Mouse (Mus musculus): ENCODE measurements around the gene Dcaf7. TPM values are rescaled to one million over a fixed set of nuclear protein-coding genes. Genes with fewer than 3 reads are reported as not detected.
A peak's percentile ranks its signal among the peaks of the same experiment; 100 is the strongest.

The Dcaf7 gene
- polyA plus RNA-seq, 1 experiment from 2014 or later: 152 TPM

- H3K4me3 ChIP-seq (ENCODE audit: low read length): no peak overlapping the region
- no peaks in the 10 kb centered on the region for H3K27me3 ChIP-seq (replicated peaks; ENCODE audit: control insufficient read depth, insufficient read depth, low read length)
- no peak overlapping the region for H3K4me2 ChIP-seq (ENCODE audit: low read length)
- 6% methylated on average over 4 of the region's 4 CpGs for WGBS
- H3K27ac ChIP-seq (ENCODE audit: low read depth, low read length): no peak overlapping the region
- H3K9me3 ChIP-seq (ENCODE audit: control insufficient read depth, low read length): no peaks in the 10 kb centered on the region
- no peaks in the 10 kb centered on the region for H3K4me1 ChIP-seq (ENCODE audit: control insufficient read depth, insufficient read depth, low read depth, low read length)
- no peak for ATAC-seq
- H3K9ac ChIP-seq (ENCODE audit: low read depth, low read length): no peak overlapping the region
- H3K36me3 ChIP-seq (ENCODE audit: control insufficient read depth, insufficient read depth, low read length): 0 out of 2 replicates have a peak, but pooled peaks cover 2% of the 10 kb centered on the region
Measured at GRCm38 (mm10) chr11:106076321-106076720, 39.6 kb downstream of the Dcaf7 start.

GRCm38 (mm10) chr11:106083708-106084701 lies 47.3 kb downstream of the Dcaf7 start, which contains the start of gene Map3k3:
Gene Map3k3, plus strand, starts transcription at chr11:106084613.
- WGBS: under 1% methylated on average over 69 of the region's 69 CpGs
- Histone ChIP-seq H3K4me2 (ENCODE audit: low read length) (peak within 1 kb of the TSS; percentile 85), H3K9ac (ENCODE audit: low read depth, low read length) (peak within 1 kb of the TSS; percentile 94), H3K36me3 (ENCODE audit: control insufficient read depth, insufficient read depth, low read length) (no peaks in the 10 kb centered on the region), H3K4me3 (ENCODE audit: low read length) (peak within 1 kb of the TSS; percentile 99), H3K27me3 (replicated peaks; ENCODE audit: control insufficient read depth, insufficient read depth, low read length) (no peaks in the 10 kb centered on the region), H3K9me3 (ENCODE audit: control insufficient read depth, low read length) (no peaks in the 10 kb centered on the region), H3K4me1 (ENCODE audit: control insufficient read depth, insufficient read depth, low read depth, low read length) (peaks cover 10% of the 10 kb centered on the region), H3K27ac (ENCODE audit: low read depth, low read length) (peak within 1 kb of the TSS; percentile 97)
- peak; percentile 99 for ATAC-seq

GRCm38 (mm10) chr11:106084911-106085561 lies 48.4 kb downstream of the Dcaf7 start:
- Histone ChIP-seq H3K4me1 (ENCODE audit: control insufficient read depth, insufficient read depth, low read depth, low read length) (peaks cover 10% of the 10 kb centered on the region), H3K27me3 (replicated peaks; ENCODE audit: control insufficient read depth, insufficient read depth, low read length) (no peaks in the 10 kb centered on the region), H3K4me3 (ENCODE audit: low read length) (peak overlapping the region; percentile 99), H3K9ac (ENCODE audit: low read depth, low read length) (peak overlapping the region; percentile 94), H3K27ac (ENCODE audit: low read depth, low read length) (peak overlapping the region; percentile 97), H3K36me3 (ENCODE audit: control insufficient read depth, insufficient read depth, low read length) (no peaks in the 10 kb centered on the region), H3K9me3 (ENCODE audit: control insufficient read depth, low read length) (no peaks in the 10 kb centered on the region), H3K4me2 (ENCODE audit: low read length) (peak overlapping the region; percentile 68)
- ATAC-seq: peak; percentile 28
- WGBS: under 1% methylated on average over 48 of the region's 61 CpGs

GRCm38 (mm10) chr11:106098223-106098622 lies 61.6 kb downstream of the Dcaf7 start:
- H3K36me3 ChIP-seq (ENCODE audit: control insufficient read depth, insufficient read depth, low read length): no peaks in the 10 kb centered on the region; the same call in 1 of the 2 replicates
- H3K27me3 ChIP-seq (replicated peaks; ENCODE audit: control insufficient read depth, insufficient read depth, low read length): no peaks in the 10 kb centered on the region
- no peak overlapping the region for H3K9ac ChIP-seq (ENCODE audit: low read depth, low read length)
- H3K4me1 ChIP-seq (ENCODE audit: control insufficient read depth, insufficient read depth, low read depth, low read length): no peaks in the 10 kb centered on the region
- ATAC-seq: no peak
- H3K4me3 ChIP-seq (ENCODE audit: low read length): no peak overlapping the region
- no peak overlapping the region for H3K27ac ChIP-seq (ENCODE audit: low read depth, low read length)
- WGBS: 86% methylated on average over 1 of the region's 1 CpGs
- H3K9me3 ChIP-seq (ENCODE audit: control insufficient read depth, low read length): no peaks in the 10 kb centered on the region
- H3K4me2 ChIP-seq (ENCODE audit: low read length): no peak overlapping the region

- H3K4me1 ChIP-seq (ENCODE audit: control insufficient read depth, insufficient read depth, low read depth, low read length): no peaks in the 10 kb centered on the region
- no peak for ATAC-seq
- H3K27ac ChIP-seq (ENCODE audit: low read depth, low read length): no peak overlapping the region
- WGBS: 91% methylated on average over 3 of the region's 3 CpGs
- H3K4me3 ChIP-seq (ENCODE audit: low read length): no peak overlapping the region
- no peaks in the 10 kb centered on the region for H3K27me3 ChIP-seq (replicated peaks; ENCODE audit: control insufficient read depth, insufficient read depth, low read length)
- H3K9me3 ChIP-seq (ENCODE audit: control insufficient read depth, low read length): no peaks in the 10 kb centered on the region
- H3K36me3 ChIP-seq (ENCODE audit: control insufficient read depth, insufficient read depth, low read length): no peaks in the 10 kb centered on the region; the same call in 1 of the 2 replicates
- no peak overlapping the region for H3K9ac ChIP-seq (ENCODE audit: low read depth, low read length)
- H3K4me2 ChIP-seq (ENCODE audit: low read length): no peak overlapping the region
Measured at GRCm38 (mm10) chr11:106102866-106103265, 66.2 kb downstream of the Dcaf7 start.

- Histone ChIP-seq H3K9me3 (ENCODE audit: control insufficient read depth, low read length) (no peaks in the 10 kb centered on the region), H3K4me1 (ENCODE audit: control insufficient read depth, insufficient read depth, low read depth, low read length) (no peaks in the 10 kb centered on the region), H3K36me3 (ENCODE audit: control insufficient read depth, insufficient read depth, low read length) (0 out of 2 replicates have a peak, but pooled peaks cover 2% of the 10 kb centered on the region), H3K9ac (ENCODE audit: low read depth, low read length) (no peak overlapping the region), H3K27me3 (replicated peaks; ENCODE audit: control insufficient read depth, insufficient read depth, low read length) (no peaks in the 10 kb centered on the region), H3K27ac (ENCODE audit: low read depth, low read length) (no peak overlapping the region), H3K4me2 (ENCODE audit: low read length) (no peak overlapping the region), H3K4me3 (ENCODE audit: low read length) (no peak overlapping the region)
- no peak for ATAC-seq
- 84% methylated on average over 8 of the region's 8 CpGs for WGBS
Measured at GRCm38 (mm10) chr11:106106047-106106587, 69.4 kb downstream of the Dcaf7 start.

Other genes starting within 250 kb of the Dcaf7 start
- 63.8 and 65.4 TPM in 2 replicates for gene Cyb561, start 83.5 kb upstream of the Dcaf7 start, polyA plus RNA-seq (2015; fragmentation: Nextera tagmentation; extraction: Ambion mirVana)
- gene Ace, start 68.9 kb upstream of the Dcaf7 start, polyA plus RNA-seq (2015; fragmentation: Nextera tagmentation; extraction: Ambion mirVana): 8.6 and 9.9 TPM in 2 replicates
- 0.06 TPM in 1 of 2 replicates, not detected in the other for gene Ace3, start 42.2 kb upstream of the Dcaf7 start, polyA plus RNA-seq (2015; fragmentation: Nextera tagmentation; extraction: Ambion mirVana)
- gene Kcnh6, start 28.7 kb upstream of the Dcaf7 start, polyA plus RNA-seq (2015; fragmentation: Nextera tagmentation; extraction: Ambion mirVana): 2.7 and 3.1 TPM in 2 replicates
- 7.4 and 7.8 TPM in 2 replicates for gene Taco1, start 29.2 kb downstream of the Dcaf7 start, polyA plus RNA-seq (2015; fragmentation: Nextera tagmentation; extraction: Ambion mirVana)
- gene Map3k3, start 47.7 kb downstream of the Dcaf7 start, polyA plus RNA-seq (2015; fragmentation: Nextera tagmentation; extraction: Ambion mirVana): 6.2 and 11.9 TPM in 2 replicates
- not detected in 2 replicates for gene Gm10840, start 124.0 kb downstream of the Dcaf7 start, polyA plus RNA-seq (2015; fragmentation: Nextera tagmentation; extraction: Ambion mirVana)
- gene Limd2, start 124.0 kb downstream of the Dcaf7 start, polyA plus RNA-seq (2015; fragmentation: Nextera tagmentation; extraction: Ambion mirVana): 142 and 161 TPM in 2 replicates
- gene Strada, start 165.3 kb downstream of the Dcaf7 start, polyA plus RNA-seq (2015; fragmentation: Nextera tagmentation; extraction: Ambion mirVana): 28.6 and 30.1 TPM in 2 replicates
- gene Ccdc47, start 179.5 kb downstream of the Dcaf7 start, polyA plus RNA-seq (2015; fragmentation: Nextera tagmentation; extraction: Ambion mirVana): 109 and 113 TPM in 2 replicates
- gene Ddx42, start 180.1 kb downstream of the Dcaf7 start, polyA plus RNA-seq (2015; fragmentation: Nextera tagmentation; extraction: Ambion mirVana): 77.9 and 87.4 TPM in 2 replicates
- gene Ftsj3, start 219.2 kb downstream of the Dcaf7 start, polyA plus RNA-seq (2015; fragmentation: Nextera tagmentation; extraction: Ambion mirVana): 31.6 and 35.0 TPM in 2 replicates
- gene Psmc5, start 219.3 kb downstream of the Dcaf7 start, polyA plus RNA-seq (2015; fragmentation: Nextera tagmentation; extraction: Ambion mirVana): 303 and 330 TPM in 2 replicates
- gene Smarcd2, start 236.1 kb downstream of the Dcaf7 start, polyA plus RNA-seq (2015; fragmentation: Nextera tagmentation; extraction: Ambion mirVana): 9.6 and 11.2 TPM in 2 replicates
- 0.06 and 0.14 TPM in 2 replicates for gene Tcam1, start 239.8 kb downstream of the Dcaf7 start, polyA plus RNA-seq (2015; fragmentation: Nextera tagmentation; extraction: Ambion mirVana)